Mouse (Mus musculus) 3T3-L1 (cell line): ENCODE results near the gene Wdfy3.
A peak's percentile ranks its signal among the peaks of the same experiment; 100 is the strongest.

Experiments used
- DNase-seq: peaks from one replicate; pipeline ENCODE4 v3.0.0-alpha.2; 2015; ENCODE audit warnings: low read depth, low spot score

Wdfy3 gene

DNA sequence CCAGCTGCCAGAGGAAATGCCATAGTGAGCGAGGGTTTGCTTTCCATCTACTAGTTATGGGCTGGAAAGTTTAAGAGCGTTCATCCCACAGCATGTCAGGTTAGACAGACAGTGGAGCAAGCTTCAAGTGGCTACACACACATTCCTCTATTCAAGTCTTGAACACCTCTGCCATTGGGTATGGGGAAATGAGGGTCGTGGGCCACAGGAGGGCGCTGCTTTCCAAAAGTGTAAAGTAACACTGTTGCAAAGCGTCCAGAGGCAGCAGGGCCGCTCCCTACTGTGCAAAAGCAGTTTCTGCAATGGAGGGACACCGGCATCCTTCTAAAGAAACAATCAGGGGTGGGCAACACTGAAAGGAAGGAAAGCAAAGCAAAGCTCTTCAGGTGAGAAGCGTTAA, 235.8 kb downstream of the Wdfy3 start:
- peak; percentile 14 for DNase-seq

GRCm38 (mm10) chr5:101832991-101833390, 236.7 kb downstream of the Wdfy3 start:
- DNase-seq: no peak

GRCm38 (mm10) chr5:101832042-101832441, 237.7 kb downstream of the Wdfy3 start:
- no peak for DNase-seq

DNA sequence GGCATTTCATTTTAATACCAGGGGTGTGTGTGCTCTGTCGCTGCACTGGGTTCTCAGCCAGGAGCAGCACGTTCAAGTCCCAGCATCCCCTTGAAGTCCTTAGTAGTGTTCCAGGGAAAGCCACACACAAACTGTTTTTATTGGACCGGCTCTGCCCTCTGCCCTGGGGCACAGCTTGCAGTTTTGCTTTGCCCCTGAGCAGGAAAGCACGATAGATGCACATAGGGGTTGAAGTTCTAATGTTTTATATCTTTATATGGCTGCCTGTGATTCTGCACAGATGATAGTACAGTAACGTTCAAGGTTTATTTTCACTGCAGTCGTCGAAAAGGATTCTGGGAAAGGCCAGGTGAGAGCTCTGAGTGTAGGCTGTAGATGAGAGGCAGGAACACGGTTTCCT, 239.5 kb downstream of the Wdfy3 start:
- DNase-seq: no peak

- no peak for DNase-seq
These were observed 240.8 kb downstream of the Wdfy3 start for GRCm38 (mm10) chr5:101828932-101829331.

- no peak for DNase-seq
These were observed 242.2 kb downstream of the Wdfy3 start for GRCm38 (mm10) chr5:101827477-101827876.

GRCm38 (mm10) chr5:101826531-101826970, 243.2 kb downstream of the Wdfy3 start:
- DNase-seq: peak; percentile 57

GRCm38 (mm10) chr5:101825111-101825911, 244.4 kb downstream of the Wdfy3 start:
- DNase-seq: peak; percentile 35

GRCm38 (mm10) chr5:101822311-101822670, 247.4 kb downstream of the Wdfy3 start:
- DNase-seq: no peak

DNA sequence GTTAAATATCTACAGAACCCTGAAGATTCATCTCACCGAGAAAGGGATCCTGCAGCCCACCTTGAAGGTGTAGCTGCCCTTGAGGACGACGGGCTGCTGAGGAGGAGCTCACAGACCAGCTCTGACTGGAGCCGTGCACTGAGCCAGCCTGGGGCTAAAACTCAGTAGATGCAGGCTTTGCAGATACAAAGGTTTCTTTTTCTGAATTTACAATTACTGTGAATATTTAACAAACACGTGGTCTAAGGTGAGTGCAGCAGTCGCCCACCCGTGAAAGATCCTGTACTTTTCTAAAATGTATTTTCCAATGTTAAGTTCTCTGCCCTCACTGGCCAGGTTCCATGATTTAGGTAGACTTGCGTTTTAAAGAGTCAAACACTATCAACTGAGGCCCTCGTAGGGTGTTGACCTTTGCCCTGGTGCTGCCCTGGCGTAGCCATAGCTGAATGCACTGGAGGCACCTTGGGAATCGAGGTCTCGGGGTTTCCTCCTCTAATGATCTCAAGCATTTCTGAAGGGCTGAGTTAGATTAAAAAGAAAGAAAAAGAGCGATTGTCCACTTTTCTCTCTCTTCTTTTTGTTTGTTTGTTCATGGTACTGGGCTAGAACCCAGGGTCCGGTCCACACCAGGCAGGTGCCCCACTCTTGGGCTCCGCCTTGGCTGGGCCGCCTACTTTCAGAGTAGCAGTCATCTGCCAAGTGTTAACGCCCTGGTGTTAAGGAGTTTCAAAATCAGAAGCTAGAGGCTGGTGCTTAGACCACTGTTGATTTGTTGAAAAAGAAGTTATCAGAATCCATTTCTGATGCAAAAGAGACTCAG, 248.0 kb downstream of the Wdfy3 start:
- no peak for DNase-seq

GRCm38 (mm10) chr5:101821052-101821451, 248.7 kb downstream of the Wdfy3 start:
- DNase-seq: no peak

DNA sequence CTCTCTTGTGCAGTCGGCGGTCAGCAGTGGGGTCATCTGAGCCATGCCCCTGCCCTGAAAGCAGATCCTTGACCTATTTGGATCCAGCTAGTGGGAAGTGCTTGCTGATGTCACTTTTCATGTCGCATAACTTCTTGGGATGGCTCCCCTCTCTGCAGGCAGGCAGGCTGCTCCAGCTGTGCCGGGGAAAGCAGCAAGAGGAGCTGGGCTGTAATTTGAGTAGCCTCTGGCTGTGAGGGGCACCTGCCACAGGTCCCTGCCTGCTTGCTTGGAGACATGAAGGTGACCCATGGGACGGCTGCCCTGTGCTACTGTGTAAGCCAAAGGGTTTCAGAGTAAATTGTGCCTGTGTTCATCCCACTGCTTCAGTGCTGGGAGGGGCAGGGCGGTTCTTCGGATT, 249.9 kb downstream of the Wdfy3 start:
- DNase-seq: no peak

GRCm38 (mm10) chr5:101819216-101819615, 250.5 kb downstream of the Wdfy3 start:
- no peak for DNase-seq

DNA sequence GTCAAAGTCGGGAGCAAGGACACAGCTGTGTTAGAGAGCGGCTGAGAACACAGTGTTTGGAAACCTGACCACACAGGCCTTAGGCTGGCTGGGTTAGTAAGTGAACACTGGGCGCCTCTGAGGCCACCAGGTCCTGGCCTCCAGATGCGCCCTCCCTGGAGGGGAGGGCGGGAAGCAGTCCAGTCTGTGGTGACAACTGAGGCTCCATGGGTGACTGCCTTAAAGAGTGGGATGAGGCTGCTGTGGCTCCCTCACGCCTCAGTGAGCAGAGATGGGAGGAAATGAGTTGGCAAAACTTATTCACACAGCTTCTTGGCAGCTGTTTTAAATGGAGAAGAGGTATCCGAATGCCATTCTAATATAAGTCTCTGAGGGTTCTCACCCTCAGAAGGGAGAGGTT, 252.9 kb downstream of the Wdfy3 start:
- no peak for DNase-seq

- peak; percentile 38 for DNase-seq
These were observed 258.2 kb downstream of the Wdfy3 start for GRCm38 (mm10) chr5:101811296-101812169.

GRCm38 (mm10) chr5:101802358-101803022, 267.2 kb downstream of the Wdfy3 start:
- no peak for DNase-seq

GRCm38 (mm10) chr5:101801891-101802290, 267.8 kb downstream of the Wdfy3 start:
- no peak for DNase-seq

DNA sequence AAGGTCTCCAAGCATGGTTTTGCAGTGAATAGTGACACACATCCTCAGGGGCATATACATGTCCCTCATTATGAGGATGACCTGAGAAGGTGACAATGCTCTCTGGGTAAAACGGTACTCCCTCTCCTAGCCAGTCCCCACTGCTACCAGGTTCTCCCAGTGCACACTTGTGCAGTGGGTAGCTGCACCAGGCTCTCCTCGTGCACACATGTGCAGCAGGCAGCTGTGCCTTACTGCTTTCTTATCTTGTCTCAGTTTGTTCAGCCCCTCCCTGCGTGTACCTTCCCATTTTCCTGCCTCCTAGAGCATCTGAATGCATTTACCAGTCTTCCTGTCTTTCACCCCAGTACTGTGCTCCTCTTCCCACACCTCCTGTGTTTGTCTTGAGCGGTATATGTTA, 277.1 kb downstream of the Wdfy3 start:
- DNase-seq: no peak

- no peak for DNase-seq
These were observed 279.2 kb downstream of the Wdfy3 start for GRCm38 (mm10) chr5:101790560-101790959.

GRCm38 (mm10) chr5:101789770-101790169, 280.0 kb downstream of the Wdfy3 start:
- DNase-seq: no peak

- no peak for DNase-seq
These were observed 283.7 kb downstream of the Wdfy3 start for GRCm38 (mm10) chr5:101785921-101786614.
